Mouse (Mus musculus) right cerebral cortex, postnatal 36 days (tissue): ENCODE data around the gene Olfr312.
"Not testable (repeated sequence)": the region's sequence is repeated elsewhere in the genome, so short reads cannot be mapped to it uniquely, and the experiment has no call there.

ENCODE experiments used
- DNase-seq, 2 experiments: peaks; one replicate each; pipeline ENCODE4 v3.0.0; 2022; ENCODE audit warnings: low spot score in 2 of 2, mixed read lengths in 1 of 2

The Olfr312 gene

GRCm38 (mm10) chr11:58828937-58829336, at the start of gene Olfr312:
Gene Olfr312, plus strand, starts transcription at chr11:58829237.
- DNase-seq = not testable (repeated sequence)

GRCm38 (mm10) chr11:58782480-58783089, 46.5 kb upstream of the Olfr312 start, which contains the start of gene Olfr314:
Gene Olfr314, plus strand, starts transcription at chr11:58782952.
- no peak for DNase-seq

- no peak for DNase-seq
Observed at GRCm38 (mm10) chr11:58784182-58784581, 44.9 kb upstream of the Olfr312 start.

GRCm38 (mm10) chr11:58787651-58788050, 41.4 kb upstream of the Olfr312 start:
- no peak for DNase-seq

- no peak for DNase-seq
Observed at GRCm38 (mm10) chr11:58788346-58788745, 40.7 kb upstream of the Olfr312 start.

- no peak for DNase-seq
Observed at GRCm38 (mm10) chr11:58789532-58789931, 39.5 kb upstream of the Olfr312 start.

GRCm38 (mm10) chr11:58790053-58790452, 39.0 kb upstream of the Olfr312 start:
- no peak for DNase-seq

GRCm38 (mm10) chr11:58790646-58791045, 38.4 kb upstream of the Olfr312 start:
- no peak for DNase-seq

- DNase-seq = no peak
Observed at GRCm38 (mm10) chr11:58795856-58796255, 33.2 kb upstream of the Olfr312 start.

GRCm38 (mm10) chr11:58796850-58797249, 32.2 kb upstream of the Olfr312 start:
- DNase-seq = peak; percentile 76 to 77

- DNase-seq = peak in 1 of 2 experiments; percentile 41
Observed at GRCm38 (mm10) chr11:58799747-58800146, 29.3 kb upstream of the Olfr312 start.

GRCm38 (mm10) chr11:58801558-58802228, 27.3 kb upstream of the Olfr312 start, which contains the start of gene Fam183b:
Gene Fam183b, minus strand, starts transcription at chr11:58801960.
- no peak for DNase-seq

- no peak for DNase-seq
Observed at GRCm38 (mm10) chr11:58803871-58804270, 25.2 kb upstream of the Olfr312 start.

- no peak for DNase-seq
Observed at GRCm38 (mm10) chr11:58804393-58804792, 24.6 kb upstream of the Olfr312 start.

- DNase-seq = no peak
Observed at GRCm38 (mm10) chr11:58812001-58812400, 17.0 kb upstream of the Olfr312 start.

- not testable (repeated sequence) for DNase-seq
Observed at GRCm38 (mm10) chr11:58814700-58815099, 14.3 kb upstream of the Olfr312 start, which contains the start of gene Olfr313. Gene Olfr313, plus strand, starts transcription at chr11:58815000.

GRCm38 (mm10) chr11:58815676-58816075, 13.4 kb upstream of the Olfr312 start:
- DNase-seq = no peak

- no peak for DNase-seq
Observed at GRCm38 (mm10) chr11:58829764-58830163, 727 bp downstream of the Olfr312 start.

GRCm38 (mm10) chr11:58832541-58832940, 3.5 kb downstream of the Olfr312 start:
- DNase-seq = not testable (repeated sequence)

- not testable (repeated sequence) for DNase-seq
Observed at GRCm38 (mm10) chr11:58838951-58839350, 9.9 kb downstream of the Olfr312 start, which contains the start of gene Olfr311. Gene Olfr311, plus strand, starts transcription at chr11:58839251.

- peak; percentile 86 to 89 for DNase-seq
Observed at GRCm38 (mm10) chr11:58846919-58847461, 18.0 kb downstream of the Olfr312 start, which contains the start of gene Gm12258. Gene Gm12258, plus strand, starts transcription at chr11:58847158.

- DNase-seq = no peak
Observed at GRCm38 (mm10) chr11:58847636-58848035, 18.6 kb downstream of the Olfr312 start.

GRCm38 (mm10) chr11:58849731-58850130, 20.7 kb downstream of the Olfr312 start:
- DNase-seq = no peak
